Mouse (Mus musculus): ENCODE results near the gene Clcf1.
A peak's percentile ranks its signal among the peaks of the same experiment; 100 is the strongest.

Clcf1 gene

GRCm38 (mm10) chr19:4194021-4194724 is 19.9 kb upstream of the Clcf1 start:
- no peak for DNase-seq

DNA sequence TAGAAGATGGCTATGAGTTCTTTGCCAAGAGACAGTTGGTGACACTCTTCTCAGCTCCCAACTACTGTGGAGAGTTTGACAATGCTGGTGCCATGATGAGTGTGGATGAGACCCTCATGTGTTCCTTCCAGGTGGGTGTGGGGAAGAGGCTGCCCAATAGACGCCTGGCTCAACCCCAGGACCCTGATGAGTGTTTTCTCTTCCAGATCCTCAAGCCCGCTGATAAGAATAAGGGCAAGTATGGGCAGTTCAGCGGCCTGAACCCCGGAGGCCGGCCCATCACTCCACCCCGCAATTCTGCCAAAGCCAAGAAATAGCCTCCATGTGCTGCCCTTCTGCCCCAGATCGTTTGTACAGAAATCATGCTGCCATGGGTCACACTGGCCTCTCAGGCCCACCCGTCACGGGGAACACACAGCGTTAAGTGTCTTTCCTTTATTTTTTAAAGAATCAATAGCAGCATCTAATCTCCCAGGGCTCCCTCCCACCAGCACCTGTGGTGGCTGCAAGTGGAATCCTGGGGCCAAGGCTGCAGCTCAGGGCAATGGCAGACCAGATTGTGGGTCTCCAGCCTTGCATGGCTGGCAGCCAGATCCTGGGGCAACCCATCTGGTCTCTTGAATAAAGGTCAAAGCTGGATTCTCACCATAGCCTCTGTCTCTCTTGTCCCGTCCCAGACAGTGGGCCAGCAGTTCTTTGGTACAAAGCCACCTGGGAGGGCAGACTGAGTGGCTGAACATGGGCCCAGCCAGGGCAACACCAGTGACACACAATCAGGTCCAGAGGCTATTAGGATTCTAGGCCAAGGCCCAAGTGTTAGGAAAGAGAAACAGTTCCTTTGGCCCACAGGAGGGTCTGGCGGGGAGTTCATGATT is 19.0 kb upstream of the Clcf1 start:
- DNase-seq = no peak

DNA sequence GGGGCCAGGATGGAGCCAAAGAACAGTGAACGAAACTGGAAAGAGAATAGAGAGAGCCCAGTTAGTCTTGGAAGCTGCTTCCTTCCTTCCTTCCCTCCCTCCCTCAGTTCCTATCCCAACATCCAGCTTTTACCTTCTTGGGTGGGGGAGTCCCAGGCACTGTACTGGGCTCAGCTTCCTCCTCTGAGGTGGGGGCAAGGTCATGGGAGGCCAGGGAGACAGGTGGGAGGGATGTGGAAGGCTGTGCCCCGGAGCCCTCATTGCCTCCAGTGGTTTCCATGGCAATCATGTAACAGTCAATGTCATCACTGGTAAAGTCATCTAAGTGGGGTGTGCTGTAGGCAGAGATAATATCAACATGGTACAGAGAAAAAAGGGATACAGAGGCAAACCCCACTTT is 18.0 kb upstream of the Clcf1 start:
- no peak for DNase-seq

DNA sequence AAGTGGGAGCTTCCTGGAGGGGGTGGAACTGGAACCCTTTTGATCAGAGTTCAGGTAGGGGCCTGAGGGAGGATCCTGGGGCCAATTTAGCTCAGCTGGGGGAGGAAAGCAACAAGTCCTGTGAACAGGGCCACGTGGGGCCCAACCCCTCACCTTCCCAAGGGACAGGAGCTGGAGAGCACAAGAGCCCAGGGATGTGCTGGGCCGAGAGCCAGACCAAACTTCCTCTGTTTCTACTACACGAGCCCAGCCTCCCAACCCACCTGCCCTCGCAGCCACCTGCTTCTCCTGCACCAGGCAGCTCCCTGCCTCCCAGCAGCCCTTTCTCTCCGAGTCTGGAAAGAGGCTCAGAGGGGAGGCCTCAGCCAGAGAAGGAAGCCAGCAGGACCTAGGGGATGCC is 17.5 kb upstream of the Clcf1 start:
- no peak for DNase-seq

GRCm38 (mm10) chr19:4197180-4197579 is 16.9 kb upstream of the Clcf1 start:
- no peak for DNase-seq

DNA sequence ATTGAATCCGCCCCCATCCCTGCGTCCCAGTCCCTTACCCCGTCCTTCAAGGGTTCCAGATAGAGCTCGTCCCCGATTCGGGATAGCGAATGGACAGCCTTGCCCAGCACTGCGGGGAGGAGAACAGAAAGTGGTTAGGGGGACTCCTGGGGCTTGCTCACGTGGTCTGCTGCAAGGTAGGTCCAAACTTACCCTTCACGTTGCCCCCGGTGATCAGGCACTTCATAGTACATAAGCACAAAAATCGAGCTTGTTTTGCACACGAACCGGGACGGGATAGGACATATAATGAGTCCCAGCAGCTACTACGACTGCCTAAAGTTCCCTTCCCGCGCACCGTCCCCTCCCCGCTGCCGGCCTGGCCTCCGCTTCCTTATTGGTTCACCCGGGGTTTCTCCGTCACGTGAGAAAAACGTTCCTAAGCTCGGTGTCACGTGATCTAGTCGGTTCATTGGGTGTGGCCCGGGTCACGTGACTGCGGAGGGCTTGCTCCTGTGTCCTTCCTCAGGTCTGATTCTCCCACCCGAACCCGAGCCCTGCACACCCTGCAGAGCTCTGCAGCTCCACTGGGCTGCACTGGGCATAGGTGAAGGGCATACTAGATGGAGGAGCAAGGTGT is 12.6 kb upstream of the Clcf1 start, which contains the start of gene Rad9a:
TSS of gene Rad9a (minus strand) at position 372 of the 619 bp plus-strand sequence.
- peak; percentile 97 for DNase-seq

DNA sequence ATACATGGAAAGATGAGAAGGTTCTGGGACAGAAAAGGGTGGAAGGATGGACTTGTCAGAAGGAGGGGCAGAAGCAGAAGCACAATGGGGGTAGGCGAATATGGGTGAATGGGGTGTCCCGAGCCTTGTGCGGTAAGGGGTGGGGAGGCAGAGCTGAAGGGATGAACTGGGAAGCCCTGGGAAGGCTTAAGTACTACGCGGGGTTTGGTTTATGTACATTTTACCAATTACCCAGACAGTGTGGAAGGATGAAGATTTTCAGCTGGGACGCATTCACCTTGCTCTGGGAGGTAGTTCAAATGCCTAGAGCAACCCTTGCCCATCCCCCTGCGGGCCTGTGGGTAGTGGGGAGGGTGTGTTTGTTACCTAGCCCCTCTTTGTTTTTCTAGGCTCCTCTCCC is 11.9 kb upstream of the Clcf1 start:
- no peak for DNase-seq

GRCm38 (mm10) chr19:4203148-4203547 is 10.9 kb upstream of the Clcf1 start:
- no peak for DNase-seq

- DNase-seq = no peak
These were observed 10.3 kb upstream of the Clcf1 start for GRCm38 (mm10) chr19:4203604-4204326.

- no peak for DNase-seq
These were observed 9.1 kb upstream of the Clcf1 start for GRCm38 (mm10) chr19:4204889-4205288.

- peak; percentile 82 for DNase-seq
These were observed 7.1 kb upstream of the Clcf1 start for GRCm38 (mm10) chr19:4206971-4207370.

GRCm38 (mm10) chr19:4208563-4208962 is 5.5 kb upstream of the Clcf1 start:
- no peak for DNase-seq

DNA sequence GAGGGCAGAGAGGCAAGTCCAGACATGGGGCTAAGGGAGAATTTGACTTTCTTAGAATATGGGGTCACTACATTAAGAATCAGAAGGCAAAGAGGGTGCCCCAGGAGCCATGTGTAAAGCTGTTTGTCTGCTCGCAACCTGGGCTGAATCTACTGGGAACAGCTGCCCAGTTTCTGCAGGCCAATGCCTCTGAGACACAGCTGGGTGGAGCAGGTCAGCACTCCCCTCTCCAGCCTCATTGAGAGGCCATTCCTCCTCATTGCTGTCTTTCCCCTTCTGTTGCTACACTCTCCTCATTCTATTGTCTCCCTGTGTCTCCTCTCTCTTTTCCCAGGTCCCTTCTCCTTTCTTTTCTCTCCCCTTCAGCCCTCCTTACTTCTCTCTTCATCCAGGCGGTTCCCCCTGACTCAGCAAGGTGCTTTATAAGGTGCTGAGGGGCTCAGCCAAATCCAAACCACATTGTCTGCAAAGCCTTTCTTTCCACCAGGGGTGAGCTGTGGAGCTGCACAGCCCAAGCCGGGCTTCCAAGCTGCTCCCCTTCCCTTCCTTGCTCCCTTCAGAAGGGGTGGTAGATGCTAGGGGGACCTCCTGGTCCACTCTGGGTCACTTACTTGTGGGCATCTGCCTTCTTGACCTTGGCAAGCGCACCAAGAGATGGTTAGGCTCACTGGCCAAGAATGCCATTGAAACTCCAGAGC is 2.0 kb upstream of the Clcf1 start:
- DNase-seq = no peak

- DNase-seq = no peak
These were observed 489 bp upstream of the Clcf1 start for GRCm38 (mm10) chr19:4213524-4213974.

GRCm38 (mm10) chr19:4214771-4215450 is 873 bp downstream of the Clcf1 start:
- DNase-seq = no peak

GRCm38 (mm10) chr19:4215451-4215840 is 1.4 kb downstream of the Clcf1 start:
- DNase-seq = no peak

DNA sequence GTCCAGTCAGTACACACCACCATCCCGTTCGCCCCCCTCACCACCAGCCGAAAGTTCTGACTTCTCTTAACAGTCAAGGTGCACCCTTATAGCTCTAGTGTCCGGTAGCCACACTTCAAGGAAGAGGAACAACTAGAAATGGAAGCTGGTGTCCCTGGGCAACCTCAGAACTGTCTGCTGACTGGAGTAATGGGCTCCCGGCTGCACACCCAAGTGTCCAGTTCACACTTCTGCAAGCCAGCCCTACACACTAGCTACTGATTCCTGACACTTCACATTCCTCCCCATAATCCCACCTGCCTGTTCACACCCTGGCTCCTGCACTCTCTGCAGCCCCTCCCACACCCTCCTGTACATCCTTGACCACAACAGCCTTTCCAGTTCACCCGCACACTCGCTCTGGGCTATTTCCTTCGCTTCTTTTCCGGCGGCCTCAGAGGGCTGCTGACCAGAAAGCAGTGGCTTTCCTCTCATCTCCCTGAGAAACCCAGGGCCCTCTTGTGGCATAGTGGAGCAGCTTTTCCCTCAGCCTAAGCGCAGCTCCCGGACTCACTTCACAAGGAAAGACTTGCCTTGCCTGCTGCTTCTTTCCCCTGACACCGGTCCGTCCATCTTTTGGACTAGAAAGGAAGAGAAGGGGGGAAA is 2.1 kb downstream of the Clcf1 start:
- peak; percentile 61 for DNase-seq

GRCm38 (mm10) chr19:4217140-4217539 is 3.1 kb downstream of the Clcf1 start:
- DNase-seq = no peak

DNA sequence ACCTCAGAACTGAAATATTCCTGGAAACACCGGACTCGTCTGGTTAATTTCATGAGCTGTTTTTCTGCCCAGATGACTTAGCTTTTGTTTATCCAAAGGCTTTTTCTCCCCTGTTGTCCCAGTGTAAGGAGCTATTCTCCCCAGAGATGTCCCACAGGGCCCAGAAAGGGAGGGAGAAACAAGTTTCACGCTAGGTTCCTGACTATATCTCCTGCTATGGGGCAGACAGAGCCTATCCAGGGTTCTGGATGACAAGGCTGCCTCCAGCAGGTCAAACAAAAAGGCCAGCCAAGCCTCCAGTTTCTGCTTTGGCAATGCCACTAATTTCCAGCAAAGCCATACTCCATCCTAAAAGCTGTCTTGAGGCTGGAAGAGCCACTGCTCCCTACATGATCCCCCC is 3.8 kb downstream of the Clcf1 start:
- DNase-seq = no peak

DNA sequence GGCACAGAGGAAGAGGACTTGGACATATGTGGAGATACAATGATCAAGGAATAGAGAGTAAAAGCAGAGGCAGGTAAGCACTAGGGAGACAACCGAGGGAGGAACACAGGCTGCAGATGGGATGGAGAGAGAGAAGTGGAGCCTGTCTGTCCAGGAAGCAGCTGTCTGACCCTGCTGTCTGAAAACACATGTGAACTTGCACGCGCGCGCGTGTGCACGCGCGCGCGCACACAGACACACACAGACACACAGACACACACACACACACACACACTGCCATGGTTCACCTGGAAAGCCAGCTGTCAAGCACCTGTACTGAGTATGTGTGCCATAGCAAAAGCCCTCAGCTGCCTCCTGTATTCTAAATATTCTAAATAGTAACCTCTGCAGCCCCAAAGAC is 4.3 kb downstream of the Clcf1 start:
- DNase-seq = no peak

- no peak for DNase-seq
These were observed 4.7 kb downstream of the Clcf1 start for GRCm38 (mm10) chr19:4218784-4219183.
